Mouse (Mus musculus): ENCODE measurements at regions not wholly inside any gene's neighbourhood (a gene's known extent, or its start where the extent isn't known, plus 50 kb on each side); places are given as distances from the start of the nearest gene placed in this dataset.

DNA sequence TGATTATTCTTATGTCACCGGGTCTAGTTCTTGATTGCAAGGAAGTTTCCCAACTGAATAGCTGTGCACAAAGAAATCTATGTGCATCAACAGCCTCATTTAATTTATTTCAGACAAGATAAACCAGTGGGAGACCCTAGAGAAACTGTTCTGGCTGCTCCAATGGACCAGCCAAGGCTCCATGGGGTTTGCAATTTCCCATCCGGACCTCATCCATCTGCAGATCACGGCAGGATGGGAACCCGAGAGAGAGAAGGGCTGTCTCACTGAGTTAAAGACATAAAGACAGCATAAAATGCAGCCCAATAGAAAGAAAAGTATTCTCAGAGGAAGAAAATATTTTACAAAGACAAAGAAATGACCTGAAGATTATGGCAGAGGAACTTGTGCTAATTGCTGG, 458.5 kb upstream of the Cdh10 start:
- ChIA-PET POLR2A (no interaction called here), CTCF (no interaction called here)
- ATAC-seq (no peak), DNase-seq (ENCODE audit: low read depth, low spot score) (no peak)
- in situ Hi-C loops (cut with MboI; ENCODE audit: low pct_unique_long_range_greater_than_20kb): no loop called here
- no peak for TF ChIP-seq CTCF (IDR thresholded peaks at IDR 0.05)
- H3K27me3 ChIP-seq: no peaks in the 10 kb centered on the region

DNA sequence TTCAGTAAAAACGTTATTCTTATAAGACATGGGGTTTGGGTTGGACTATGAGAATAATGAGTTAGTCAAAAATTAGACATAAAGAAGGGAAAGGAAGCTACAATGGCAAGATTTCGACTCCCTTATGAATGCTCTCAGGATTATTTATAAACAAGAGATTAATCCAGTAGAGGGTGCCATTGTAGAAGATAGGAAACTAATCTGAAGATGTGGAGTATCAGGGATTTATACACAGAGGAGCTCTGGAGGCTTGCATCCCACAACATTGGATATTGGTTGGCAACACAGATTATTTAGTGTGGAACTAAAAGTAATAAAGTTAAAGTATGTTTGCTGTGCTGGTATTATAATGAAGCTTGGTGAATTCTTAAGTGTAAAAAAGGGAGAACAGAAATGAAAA, 419.0 kb upstream of the Cdh10 start:
- CTCF ChIA-PET: no interaction called here
- H3K27me3 ChIP-seq: no peaks in the 10 kb centered on the region
- no peak for ATAC-seq
- POLR2A ChIA-PET: no interaction called here
- DNase-seq (ENCODE audit: low read depth, low spot score): no peak
- TF ChIP-seq CTCF (IDR thresholded peaks at IDR 0.05): no peak
- in situ Hi-C loops (cut with MboI; ENCODE audit: low pct_unique_long_range_greater_than_20kb): no loop called here

DNA sequence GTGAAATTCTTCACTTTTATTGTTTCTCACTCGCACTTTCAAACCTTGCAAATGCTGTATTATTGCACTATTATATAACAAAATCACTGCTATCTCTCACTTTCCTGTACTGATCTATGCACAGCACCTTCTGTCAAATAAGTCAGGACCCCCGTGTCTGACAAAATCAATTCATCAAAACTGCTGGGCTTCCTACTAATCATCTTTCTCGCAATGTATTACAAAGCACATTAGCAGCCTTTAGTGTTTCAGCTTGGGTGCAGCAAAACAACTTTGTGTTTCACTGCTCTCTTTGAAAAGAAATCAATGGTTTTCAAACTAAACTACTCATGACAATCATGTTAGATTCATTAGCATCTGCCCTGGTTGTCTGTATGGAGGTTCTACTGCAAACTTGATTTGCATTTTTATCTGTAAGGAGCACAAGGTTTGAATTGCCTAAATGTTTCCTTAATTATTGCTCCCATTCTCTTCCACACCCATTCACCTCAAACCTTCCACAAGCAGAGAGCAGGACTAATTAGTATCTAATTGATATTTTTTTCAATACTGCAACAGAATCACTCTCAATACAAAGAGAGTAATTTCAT, 418.4 kb upstream of the Cdh10 start:
- POLR2A ChIA-PET: no interaction called here
- no peak for TF ChIP-seq CTCF (IDR thresholded peaks at IDR 0.05)
- in situ Hi-C loops (cut with MboI; ENCODE audit: low pct_unique_long_range_greater_than_20kb): no loop called here
- H3K27me3 ChIP-seq: no peaks in the 10 kb centered on the region
- no peak for DNase-seq (ENCODE audit: low read depth, low spot score)
- no peak for ATAC-seq
- CTCF ChIA-PET: no interaction called here

DNA sequence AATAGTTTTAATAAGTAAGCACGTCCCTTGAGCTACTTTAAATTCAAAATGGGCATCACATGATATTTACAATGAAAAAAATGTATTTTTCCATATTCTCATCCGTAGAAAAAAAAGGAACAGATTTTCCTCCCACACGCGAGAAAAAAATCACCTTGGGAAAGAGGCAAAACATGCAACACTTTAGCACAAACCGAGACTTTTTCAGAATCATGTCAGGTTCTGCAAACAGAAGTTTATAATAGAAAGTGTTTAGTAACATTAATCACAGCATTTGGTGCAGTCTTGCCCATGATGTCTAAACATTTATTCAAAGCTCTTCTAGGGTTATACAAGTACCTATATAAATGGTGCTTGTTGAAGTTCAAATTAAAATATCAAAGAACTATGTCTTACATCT, 386.0 kb upstream of the Cdh10 start:
- POLR2A ChIA-PET: no interaction called here

DNA sequence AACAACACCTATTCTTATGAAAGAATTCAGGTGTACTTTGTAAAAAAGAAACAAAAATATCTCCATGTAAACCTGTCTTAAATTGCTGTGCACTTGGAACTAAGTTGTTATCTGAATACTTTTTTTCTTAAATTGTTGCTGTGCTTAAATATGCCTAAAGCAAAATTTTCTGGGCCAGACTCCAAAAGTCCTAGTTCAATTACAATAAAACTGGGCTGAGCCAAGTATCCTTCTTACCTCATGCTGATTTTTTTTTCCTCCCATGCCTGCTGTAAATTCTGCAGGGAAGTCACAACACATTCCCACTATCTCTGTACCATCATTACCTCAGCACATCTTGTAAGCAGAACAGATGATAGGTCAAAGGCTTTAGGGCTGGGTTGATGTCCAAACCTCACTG, 364.9 kb upstream of the Cdh10 start:
- no peak for DNase-seq (ENCODE audit: low read depth, low spot score)
- in situ Hi-C loops (cut with MboI; ENCODE audit: low pct_unique_long_range_greater_than_20kb): no loop called here
- ChIA-PET CTCF (no interaction called here), POLR2A (no interaction called here)
- TF ChIP-seq CTCF (IDR thresholded peaks at IDR 0.05): no peak
- H3K27me3 ChIP-seq: no peaks in the 10 kb centered on the region
- no peak for ATAC-seq

More for the DNA sequence above, 386.0 kb upstream of the Cdh10 start:
- TF ChIP-seq CTCF (IDR thresholded peaks at IDR 0.05): no peak
- H3K27me3 ChIP-seq: no peaks in the 10 kb centered on the region
- in situ Hi-C loops (cut with MboI; ENCODE audit: low pct_unique_long_range_greater_than_20kb): no loop called here
- no peak for DNase-seq (ENCODE audit: low read depth, low spot score)
- CTCF ChIA-PET: no interaction called here
- ATAC-seq: no peak

DNA sequence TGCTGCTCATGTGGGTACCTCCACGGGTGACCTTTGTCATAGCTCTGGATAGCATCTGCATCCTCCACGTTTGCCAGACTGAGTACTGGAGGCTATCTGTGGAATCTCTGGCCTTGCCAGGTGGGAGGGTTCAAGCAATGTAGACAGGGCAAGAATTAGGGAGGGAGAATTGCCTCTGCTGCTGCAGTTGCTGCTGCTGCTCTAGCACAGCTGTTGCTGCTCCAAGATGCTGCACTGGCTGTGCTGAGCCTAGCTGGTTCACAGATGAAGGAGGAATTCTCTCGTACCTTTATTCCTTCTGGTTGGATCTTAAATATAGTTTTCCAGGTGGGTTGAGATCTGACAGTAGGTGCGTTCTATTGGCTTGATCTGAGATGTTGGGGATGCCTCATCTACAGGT, 336.4 kb upstream of the Cdh10 start:
- in situ Hi-C loops (cut with MboI; ENCODE audit: low pct_unique_long_range_greater_than_20kb): no loop called here
- ATAC-seq: no peak
- ChIA-PET CTCF (no interaction called here), POLR2A (no interaction called here)
- no peak for TF ChIP-seq CTCF (IDR thresholded peaks at IDR 0.05)
- no peak for DNase-seq (ENCODE audit: low read depth, low spot score)
- no peaks in the 10 kb centered on the region for H3K27me3 ChIP-seq

DNA sequence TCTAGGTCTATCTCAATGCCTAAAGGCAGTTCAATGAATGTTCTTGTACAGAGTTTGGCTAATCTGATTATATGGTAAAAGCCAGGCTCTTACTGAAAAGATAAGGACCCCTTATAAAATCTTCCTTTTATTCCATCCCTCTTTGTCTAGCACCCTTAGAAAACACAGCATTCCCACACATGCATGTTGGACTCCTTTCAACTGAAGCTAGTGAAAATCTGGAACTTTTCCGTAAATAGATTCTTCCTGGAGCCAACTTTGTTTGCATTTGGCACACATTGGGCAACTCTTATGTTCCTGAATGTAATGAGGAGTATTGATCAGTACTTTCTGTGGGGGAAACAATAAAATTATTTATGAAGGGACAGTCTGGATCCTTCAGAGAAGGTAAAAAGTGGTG, 307.1 kb upstream of the Cdh10 start:
- in situ Hi-C loops (cut with MboI; ENCODE audit: low pct_unique_long_range_greater_than_20kb): no loop called here

DNA sequence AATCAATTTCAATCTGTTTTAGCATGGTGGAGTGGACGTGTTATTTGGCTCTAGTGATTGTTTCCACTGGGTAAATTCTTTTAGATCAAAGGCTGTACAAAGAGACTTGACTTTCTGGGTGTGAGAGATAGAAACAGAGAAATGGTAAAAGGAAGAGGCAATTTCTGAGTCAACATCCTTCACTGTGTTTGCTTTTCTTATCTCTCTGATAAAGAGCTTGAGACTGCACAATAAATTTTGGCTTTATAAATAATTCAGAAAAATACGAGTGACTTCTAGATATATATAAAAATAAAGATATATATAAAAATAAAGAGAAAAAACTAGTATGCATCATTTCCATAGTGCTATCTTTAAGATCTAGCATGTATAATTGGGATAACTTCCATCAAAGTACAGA, 301.0 kb upstream of the Cdh10 start:
- in situ Hi-C loops (cut with MboI; ENCODE audit: low pct_unique_long_range_greater_than_20kb): no loop called here
- TF ChIP-seq CTCF (IDR thresholded peaks at IDR 0.05): no peak
- ATAC-seq (no peak), DNase-seq (ENCODE audit: low read depth, low spot score) (no peak)
- POLR2A ChIA-PET: no interaction called here
- CTCF ChIA-PET: interaction anchor here (2.8 kb wide), 1 partner anchor 11 kb away, joined by 8 read pairs; no protein-coding TSS in a partner anchor
- H3K27me3 ChIP-seq: no peaks in the 10 kb centered on the region

More for the DNA sequence above, 307.1 kb upstream of the Cdh10 start:
- ATAC-seq (no peak), DNase-seq (ENCODE audit: low read depth, low spot score) (no peak)
- no peaks in the 10 kb centered on the region for H3K27me3 ChIP-seq
- ChIA-PET POLR2A (no interaction called here), CTCF (no interaction called here)
- no peak for TF ChIP-seq CTCF (IDR thresholded peaks at IDR 0.05)

DNA sequence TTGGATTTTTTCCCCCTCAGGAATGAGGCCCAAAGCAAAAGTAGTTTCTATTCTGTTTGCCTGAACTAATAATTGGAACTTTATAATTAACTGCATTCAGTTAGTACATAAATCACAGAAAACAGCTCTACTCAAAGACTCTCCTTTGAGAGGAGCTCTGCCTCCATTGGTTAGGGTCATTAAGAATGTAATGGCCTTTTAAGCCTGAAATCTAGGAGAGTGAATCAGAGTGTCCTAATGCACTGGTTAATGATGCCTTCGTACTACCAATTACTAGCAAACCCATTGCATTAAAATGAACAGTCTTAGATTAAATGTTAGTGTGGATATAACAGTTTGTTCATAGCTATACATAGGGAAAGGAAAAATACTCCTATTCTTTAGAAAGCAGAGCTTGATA, 262.3 kb upstream of the Cdh10 start:
- no peak for TF ChIP-seq CTCF (IDR thresholded peaks at IDR 0.05)
- ATAC-seq (no peak), DNase-seq (ENCODE audit: low read depth, low spot score) (no peak)
- H3K27me3 ChIP-seq: no peaks in the 10 kb centered on the region
- in situ Hi-C loops (cut with MboI; ENCODE audit: low pct_unique_long_range_greater_than_20kb): no loop called here
- ChIA-PET POLR2A (no interaction called here), CTCF (no interaction called here)
